Mouse (Mus musculus): ENCODE measurements around the gene Grm1.

DNA sequence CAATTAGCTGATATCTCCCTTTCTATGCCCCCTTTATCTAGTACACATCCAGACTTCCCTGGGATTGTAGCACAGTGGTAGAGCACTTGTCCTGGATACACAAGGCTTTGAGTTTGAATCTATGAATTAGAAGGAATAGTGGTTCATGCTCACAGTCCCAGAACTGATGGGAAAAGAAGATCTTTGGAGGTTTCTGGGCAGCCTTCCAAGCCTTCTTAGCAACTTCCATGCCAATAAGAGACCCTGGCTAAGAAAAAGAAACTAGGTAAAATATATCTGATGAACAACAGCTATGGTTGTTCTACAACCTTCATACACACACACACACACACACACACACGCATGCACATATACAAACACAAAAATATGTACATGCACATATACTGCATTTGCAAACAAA, 286.8 kb downstream of the Grm1 start:
- TF ChIP-seq ZKSCAN1 (IDR thresholded peaks at IDR 0.05; ENCODE audit: borderline replicate concordance, low read depth, low read length) (no peak), CTCF (conservative IDR thresholded peaks at IDR 0.05 in 1 of 2, IDR thresholded peaks at IDR 0.05 in 1 of 2; ENCODE audit: low read depth in 2 of 2, low read length in 2 of 2) (no peak), POLR2A (IDR thresholded peaks at IDR 0.05; ENCODE audit: low read depth, low read length) (no peak), TBP (conservative IDR thresholded peaks at IDR 0.05; ENCODE audit: low read depth, low read length) (no peak), GABPA (IDR thresholded peaks at IDR 0.05; ENCODE audit: insufficient replicate concordance, low read depth, low read length) (no peak), POLR2AphosphoS2 (IDR thresholded peaks at IDR 0.05; ENCODE audit: low read depth, low read length) (no peak), MXI1 (IDR thresholded peaks at IDR 0.05; ENCODE audit: low read depth, low read length) (no peak), USF1 (IDR thresholded peaks at IDR 0.05; ENCODE audit: low read depth, low read length) (no peak), RAD21 (IDR thresholded peaks at IDR 0.05; ENCODE audit: low read depth, low read length) (no peak)
